Mouse (Mus musculus) monocyte, adult 2 months (primary cell): ENCODE measurements around the gene Hivep3.
A peak's percentile ranks its signal among the peaks of the same experiment; 100 is the strongest.

ENCODE experiments used
- DNase-seq, 2 experiments: peaks; one replicate each; pipeline ENCODE4 v3.0.0; 2022; ENCODE audit warnings: low spot score in 2 of 2, low read depth in 1 of 2

The Hivep3 gene

GRCm38 (mm10) chr4:120077322-120077721 is 343.7 kb downstream of the Hivep3 start:
- no peak for DNase-seq

- DNase-seq = no peak
Observed at GRCm38 (mm10) chr4:120082527-120082926, 348.9 kb downstream of the Hivep3 start.

GRCm38 (mm10) chr4:120083700-120084099 is 350.1 kb downstream of the Hivep3 start:
- DNase-seq = no peak

- DNase-seq = no peak
Observed at GRCm38 (mm10) chr4:120089536-120089935, 356.0 kb downstream of the Hivep3 start.

- no peak for DNase-seq
Observed at GRCm38 (mm10) chr4:120091997-120092783, 358.6 kb downstream of the Hivep3 start.

GRCm38 (mm10) chr4:120096935-120097334 is 363.4 kb downstream of the Hivep3 start:
- no peak for DNase-seq

GRCm38 (mm10) chr4:120101186-120101585 is 367.6 kb downstream of the Hivep3 start:
- no peak for DNase-seq

GRCm38 (mm10) chr4:120104599-120104998 is 371.0 kb downstream of the Hivep3 start:
- DNase-seq = peak in 1 of 2 experiments; percentile 18

GRCm38 (mm10) chr4:120106362-120106761 is 372.8 kb downstream of the Hivep3 start:
- DNase-seq = no peak

GRCm38 (mm10) chr4:120107787-120108186 is 374.2 kb downstream of the Hivep3 start:
- no peak for DNase-seq

GRCm38 (mm10) chr4:120115516-120115915 is 381.9 kb downstream of the Hivep3 start:
- DNase-seq = no peak

GRCm38 (mm10) chr4:120116312-120116711 is 382.7 kb downstream of the Hivep3 start:
- DNase-seq = no peak

- DNase-seq = no peak
Observed at GRCm38 (mm10) chr4:120120276-120120675, 386.7 kb downstream of the Hivep3 start.

- no peak for DNase-seq
Observed at GRCm38 (mm10) chr4:120124656-120125055, 391.1 kb downstream of the Hivep3 start.

GRCm38 (mm10) chr4:120126047-120126446 is 392.5 kb downstream of the Hivep3 start:
- no peak for DNase-seq

GRCm38 (mm10) chr4:120127333-120127732 is 393.7 kb downstream of the Hivep3 start:
- DNase-seq = no peak

GRCm38 (mm10) chr4:120128033-120128432 is 394.4 kb downstream of the Hivep3 start:
- DNase-seq = no peak

- DNase-seq = no peak
Observed at GRCm38 (mm10) chr4:120129233-120129885, 395.8 kb downstream of the Hivep3 start.

GRCm38 (mm10) chr4:120130926-120131325 is 397.3 kb downstream of the Hivep3 start:
- no peak for DNase-seq

- no peak for DNase-seq
Observed at GRCm38 (mm10) chr4:120131441-120132220, 398.0 kb downstream of the Hivep3 start.

- DNase-seq = no peak
Observed at GRCm38 (mm10) chr4:120134223-120134622, 400.6 kb downstream of the Hivep3 start.

GRCm38 (mm10) chr4:120141810-120142209 is 408.2 kb downstream of the Hivep3 start:
- no peak for DNase-seq
